Mouse (Mus musculus) limb, embryonic 11.5 days (tissue): Measurements from ENCODE around the gene Slc25a28. TPM values are rescaled to one million over a fixed set of nuclear protein-coding genes. Genes with fewer than 3 reads are reported as not detected.

Experiments
- ATAC-seq: fragments of 200-750 bp; cut with Nextera tagmentation; 2 replicates; pipeline ENCODE4 v1.8.0; 2017; ENCODE audit warnings: low read depth; ENCODE audit not compliant: insufficient number of reproducible peaks, low FRiP score, low TSS enrichment
- DNase-seq: peaks from one replicate; pipeline ENCODE4 v3.0.0-alpha.2; 2015; ENCODE audit warnings: low spot score
- H3K27ac ChIP-seq: fragments of 300-500 bp; sonication (generic); replicated peaks from 2 replicates; pipeline ENCODE4 v1.5.1; 2014; ENCODE audit warnings: low read depth, mild to moderate bottlenecking, low read length
- H3K27me3 ChIP-seq: fragments of 300-500 bp; sonication (generic); 2 replicates; pipeline ENCODE4 v1.6.1; 2014; ENCODE audit warnings: mild to moderate bottlenecking, low read length, mixed read lengths; ENCODE audit not compliant: control insufficient read depth, insufficient read depth
- H3K36me3 ChIP-seq: fragments of 300-500 bp; sonication (generic); 2 replicates; pipeline ENCODE4 v1.6.1; 2014; ENCODE audit warnings: mild to moderate bottlenecking, low read length, moderate library complexity, mixed read lengths; ENCODE audit not compliant: control insufficient read depth, insufficient read depth
- H3K4me1 ChIP-seq: fragments of 300-500 bp; sonication (generic); 2 replicates; pipeline ENCODE4 v1.6.1; 2014; ENCODE audit warnings: low read length, mixed read lengths; ENCODE audit not compliant: control insufficient read depth, insufficient read depth
- H3K4me2 ChIP-seq: fragments of 300-500 bp; sonication (generic); 2 replicates; pipeline ENCODE4 v1.6.1; 2014; ENCODE audit warnings: low read depth, mild to moderate bottlenecking, moderate library complexity; ENCODE audit not compliant: severe bottlenecking
- H3K4me3 ChIP-seq: fragments of 300-500 bp; sonication (generic); 2 replicates; pipeline ENCODE4 v1.5.1; 2014; ENCODE audit warnings: low read depth, low read length
- H3K9ac ChIP-seq: fragments of 300-500 bp; sonication (generic); 2 replicates; pipeline ENCODE4 v1.6.1; 2014; ENCODE audit warnings: mild to moderate bottlenecking, low read length
- H3K9me3 ChIP-seq: fragments of 300-500 bp; sonication (generic); 2 replicates; pipeline ENCODE4 v1.6.1; 2016; ENCODE audit warnings: low read length; ENCODE audit not compliant: control insufficient read depth
- WGBS: fragments of 180-500 bp; shearing (Covaris S2); extraction: QIAGEN DNeasy Blood & Tissue Kit; methylation state at CpG from one replicate; pipeline ENCODE4 v1.1.7; 2014; 5-methylcytosine and 5-hydroxymethylcytosine counted together
- polyA plus RNA-seq: library from polyadenylated mRNA; unstranded; fragments of >200 nt; fragmentation: Nextera tagmentation; extraction: Ambion mirVana; gene quantifications from 2 replicates; pipeline ENCODE4 v1.2.1, GENCODE M21; 2014

The Slc25a28 gene
- polyA plus RNA-seq, 1 experiment from 2014 or later: 11.2 TPM

GRCm38 (mm10) chr19:43659632-43660031, 15.0 kb downstream of the Slc25a28 start:
- H3K9ac ChIP-seq: no peak overlapping the region
- 71% methylated on average over 6 of the region's 6 CpGs for WGBS
- ATAC-seq (no peak), DNase-seq (no peak)
- H3K27me3 ChIP-seq: no peaks in the 10 kb centered on the region; the same call in 1 of the 2 replicates
- no peak overlapping the region for H3K4me2 ChIP-seq
- H3K36me3 ChIP-seq: peaks cover 8% of the 10 kb centered on the region; the same call in 1 of the 2 replicates
- no peak overlapping the region for H3K4me3 ChIP-seq
- H3K4me1 ChIP-seq: no peaks in the 10 kb centered on the region
- H3K9me3 ChIP-seq: no peaks in the 10 kb centered on the region
- no peak overlapping the region for H3K27ac ChIP-seq

GRCm38 (mm10) chr19:43655735-43656492, 18.8 kb downstream of the Slc25a28 start:
- 42% methylated on average over 11 of the region's 11 CpGs for WGBS
- no peak overlapping the region for H3K9ac ChIP-seq
- no peak overlapping the region for H3K4me2 ChIP-seq
- DNase-seq (peak; percentile 78), ATAC-seq (no peak)
- no peaks in the 10 kb centered on the region for H3K9me3 ChIP-seq
- H3K36me3 ChIP-seq: no peaks in the 10 kb centered on the region
- H3K4me3 ChIP-seq: no peak overlapping the region
- H3K27ac ChIP-seq: no peak overlapping the region
- no peaks in the 10 kb centered on the region; the same call in 1 of the 2 replicates for H3K27me3 ChIP-seq
- H3K4me1 ChIP-seq: 0 out of 2 replicates have a peak, but pooled peaks cover 5% of the 10 kb centered on the region

- H3K9me3 ChIP-seq: no peaks in the 10 kb centered on the region
- DNase-seq (no peak), ATAC-seq (no peak)
- H3K36me3 ChIP-seq: no peaks in the 10 kb centered on the region
- 47% methylated on average over 8 of the region's 8 CpGs for WGBS
- H3K4me2 ChIP-seq: no peak overlapping the region
- no peak overlapping the region for H3K4me3 ChIP-seq
- no peak overlapping the region for H3K9ac ChIP-seq
- no peaks in the 10 kb centered on the region; the same call in 1 of the 2 replicates for H3K27me3 ChIP-seq
- 0 out of 2 replicates have a peak, but pooled peaks cover 5% of the 10 kb centered on the region for H3K4me1 ChIP-seq
- no peak overlapping the region for H3K27ac ChIP-seq
These were observed 23.4 kb downstream of the Slc25a28 start for GRCm38 (mm10) chr19:43651241-43651785.

GRCm38 (mm10) chr19:43648343-43648742, 26.3 kb downstream of the Slc25a28 start:
- Histone ChIP-seq H3K27ac (no peak overlapping the region), H3K4me3 (no peak overlapping the region), H3K9me3 (no peaks in the 10 kb centered on the region), H3K4me1 (no peaks in the 10 kb centered on the region), H3K27me3 (no peaks in the 10 kb centered on the region), H3K36me3 (no peaks in the 10 kb centered on the region), H3K4me2 (no peak overlapping the region), H3K9ac (no peak overlapping the region)
- DNase-seq: no peak
- 91% methylated on average over 4 of the region's 4 CpGs for whole genome bisulfite sequencing
- no peak for ATAC-seq

- H3K27ac ChIP-seq: no peak overlapping the region
- H3K36me3 ChIP-seq: no peaks in the 10 kb centered on the region
- H3K9ac ChIP-seq: no peak overlapping the region
- H3K9me3 ChIP-seq: no peaks in the 10 kb centered on the region
- H3K4me1 ChIP-seq: no peaks in the 10 kb centered on the region
- H3K27me3 ChIP-seq: no peaks in the 10 kb centered on the region
- H3K4me2 ChIP-seq: no peak overlapping the region
- DNase-seq (no peak), ATAC-seq (no peak)
- no peak overlapping the region for H3K4me3 ChIP-seq
- 94% methylated on average over 9 of the region's 9 CpGs for WGBS
These were observed 27.4 kb downstream of the Slc25a28 start for GRCm38 (mm10) chr19:43647261-43647660.

- Histone ChIP-seq H3K36me3 (no peaks in the 10 kb centered on the region), H3K4me1 (no peaks in the 10 kb centered on the region), H3K9me3 (no peaks in the 10 kb centered on the region), H3K27ac (no peak overlapping the region), H3K9ac (no peak overlapping the region), H3K4me3 (no peak overlapping the region), H3K27me3 (no peaks in the 10 kb centered on the region), H3K4me2 (no peak overlapping the region)
- 68% methylated on average over 7 of the region's 7 CpGs for WGBS
- ATAC-seq (no peak), DNase-seq (no peak)
These were observed 27.8 kb downstream of the Slc25a28 start for GRCm38 (mm10) chr19:43646852-43647251.

- H3K9ac ChIP-seq: no peak overlapping the region
- H3K4me3 ChIP-seq: no peak overlapping the region
- no peak for DNase-seq
- no peaks in the 10 kb centered on the region for H3K36me3 ChIP-seq
- 89% methylated on average over 9 of the region's 9 CpGs for WGBS
- H3K27ac ChIP-seq: no peak overlapping the region
- H3K4me1 ChIP-seq: no peaks in the 10 kb centered on the region
- no peak overlapping the region for H3K4me2 ChIP-seq
- no peaks in the 10 kb centered on the region for H3K9me3 ChIP-seq
- ATAC-seq: no peak
- no peaks in the 10 kb centered on the region for H3K27me3 ChIP-seq
These were observed 29.2 kb downstream of the Slc25a28 start for GRCm38 (mm10) chr19:43645508-43645907.

GRCm38 (mm10) chr19:43642843-43643242, 31.8 kb downstream of the Slc25a28 start:
- WGBS: 81% methylated on average over 9 of the region's 9 CpGs
- H3K36me3 ChIP-seq: no peaks in the 10 kb centered on the region

More at GRCm38 (mm10) chr19:43642843-43643242, 31.8 kb downstream of the Slc25a28 start:
- no peak overlapping the region for H3K9ac ChIP-seq
- H3K27ac ChIP-seq: no peak overlapping the region
- no peaks in the 10 kb centered on the region for H3K9me3 ChIP-seq
- H3K4me3 ChIP-seq: no peak overlapping the region
- ATAC-seq (no peak), DNase-seq (no peak)
- H3K27me3 ChIP-seq: no peaks in the 10 kb centered on the region
- no peaks in the 10 kb centered on the region for H3K4me1 ChIP-seq
- H3K4me2 ChIP-seq: no peak overlapping the region
